In genomic region chr17:86322840-86323239, GRCm38 (mm10) we compare ENCODE assay signal across 24 mouse cellular contexts.
A peak's percentile ranks its signal among the peaks of the same experiment; 100 is the strongest.
DNase-seq lines count a peak whose midpoint lies in the region; ATAC-seq and TF ChIP-seq lines count a peak whose summit lies in the region.
"Had no signal": no experiment of that assay in that cellular context is flagged by ENCODE, and none has a peak within 500 bp of the region (broad histone marks: within the 10 kb centered on the region; RNA-seq: fewer than 3 reads in every experiment).

No protein-coding gene starts in this region.

- H3K27me3 ChIP-seq in MEL (ENCODE audit: control insufficient read depth in 1 of 2, insufficient read depth in 2 of 2, low read length in 2 of 2): no peaks in the 10 kb centered on the region
- H3K27me3 ChIP-seq in splenic B cell, adult 2 months (ENCODE audit: control insufficient read depth, insufficient read depth, low read length, poor library complexity, severe bottlenecking): no peaks in the 10 kb centered on the region
- no peaks in the 10 kb centered on the region for H3K27me3 ChIP-seq in forebrain, embryonic 14.5 days (replicated peaks; ENCODE audit: control insufficient read depth, insufficient read depth, low read length)
- H3K27me3 ChIP-seq: embryonic facial prominence, embryonic 13.5 days; forebrain, embryonic 12.5 days; hindbrain, embryonic 12.5 days; Patski; stomach, embryonic 15.5 days had no signal

- TF ChIP-seq RAD21 in MEL (IDR thresholded peaks at IDR 0.05; ENCODE audit: low read depth, low read length): no peak

- H3K4me1 ChIP-seq in MEL (ENCODE audit: control insufficient read depth in 1 of 2, insufficient read depth in 2 of 2, low read length in 2 of 2): peaks cover 3 to 16% of the 10 kb centered on the region in 2 experiments; a peak in 3 of 4 replicates
- H3K4me1 ChIP-seq in forebrain, embryonic 14.5 days (ENCODE audit: control insufficient read depth, insufficient read depth, low read length): no peaks in the 10 kb centered on the region

- ATAC-seq in hematopoietic stem cell, adult 5-6 weeks (replicated peaks in 1 of 2; ENCODE audit: insufficient read depth in 1 of 2, low FRiP score in 2 of 2, low TSS enrichment in 1 of 2, low read depth in 1 of 2, poor library complexity in 2 of 2, severe bottlenecking in 2 of 2): peak; percentile 14 to 38; a peak in 1 of 4 replicates
- ATAC-seq in forebrain, embryonic 14.5 days: no peak
- ATAC-seq: midbrain, embryonic 16.5 days; Patski had no signal

- no peak for DNase-seq in layer of hippocampus, adult 2 months (ENCODE audit: low spot score in 2 of 2)
- DNase-seq in layer of hippocampus, adult 11-12 months (ENCODE audit: low spot score): no peak
- DNase-seq in MEL (ENCODE audit: low read depth, low spot score): peak; percentile 28
- peak; percentile 48 for DNase-seq in splenic B cell, adult 2 months (ENCODE audit: low read depth, low spot score)
- DNase-seq in ovary, postnatal 36 days (ENCODE audit: low spot score): no peak
- no peak for DNase-seq in forebrain, embryonic 14.5 days (ENCODE audit: low spot score)
- DNase-seq: cerebellum, adult 18-20 months; cerebellum, postnatal 14 days; embryo, embryonic 11 days; gastrocnemius, adult 2 months; kidney, adult 18-20 months; kidney, postnatal 10 days; layer of hippocampus, postnatal 36 days had no signal

- H3K9me3 ChIP-seq in MEL (replicated peaks; ENCODE audit: insufficient read depth, low read length): no peaks in the 10 kb centered on the region
- H3K9me3 ChIP-seq in forebrain, embryonic 14.5 days (replicated peaks; ENCODE audit: control insufficient read depth, low read length): 0 out of 2 replicates have a peak, but pooled peaks cover 2% of the 10 kb centered on the region
- H3K9me3 ChIP-seq: embryonic facial prominence, embryonic 13.5 days; forebrain, embryonic 12.5 days; hindbrain, embryonic 12.5 days; stomach, embryonic 15.5 days had no signal

- no peak overlapping the region for H3K9ac ChIP-seq in MEL (ENCODE audit: control insufficient read depth, low read depth, low read length, poor library complexity, severe bottlenecking)
- H3K9ac ChIP-seq in forebrain, embryonic 14.5 days (ENCODE audit: low read length): no peak overlapping the region
- H3K9ac ChIP-seq: embryonic facial prominence, embryonic 13.5 days; forebrain, embryonic 12.5 days; hindbrain, embryonic 12.5 days; liver, embryonic 14.5 days; lung, embryonic 14.5 days; stomach, embryonic 15.5 days had no signal

- no peak overlapping the region for H3K4me3 ChIP-seq in layer of hippocampus, adult 2 months
- H3K4me3 ChIP-seq in MEL (ENCODE audit: control insufficient read depth in 1 of 2, insufficient read depth in 1 of 2, low read depth in 2 of 2, low read length in 2 of 2): no peak overlapping the region
- H3K4me3 ChIP-seq in forebrain, embryonic 14.5 days (ENCODE audit: low read depth, low read length): no peak overlapping the region
- H3K4me3 ChIP-seq: embryonic facial prominence, embryonic 13.5 days; erythroblast, embryonic 14.5 days; forebrain, embryonic 12.5 days; gastrocnemius, adult 2 months; hindbrain, embryonic 12.5 days; stomach, embryonic 15.5 days had no signal

- H3K4me2 ChIP-seq in forebrain, embryonic 14.5 days (ENCODE audit: low read length): no peak overlapping the region
- H3K4me2 ChIP-seq: embryonic facial prominence, embryonic 13.5 days; forebrain, embryonic 12.5 days; heart, embryonic 11.5 days; hindbrain, embryonic 12.5 days; lung, embryonic 14.5 days; stomach, embryonic 15.5 days had no signal

- peaks cover 0 to 7% of the 10 kb centered on the region in 2 experiments; a peak in 2 of 4 replicates for H3K36me3 ChIP-seq in MEL (ENCODE audit: control insufficient read depth in 1 of 2, insufficient read depth in 2 of 2, low read length in 2 of 2)
- no peaks in the 10 kb centered on the region for H3K36me3 ChIP-seq in splenic B cell, adult 2 months (ENCODE audit: control insufficient read depth, insufficient read depth, low read length, poor library complexity, severe bottlenecking)
- no peaks in the 10 kb centered on the region for H3K36me3 ChIP-seq in forebrain, embryonic 14.5 days (ENCODE audit: control insufficient read depth, insufficient read depth, low read length)
- H3K36me3 ChIP-seq: embryonic facial prominence, embryonic 13.5 days; forebrain, embryonic 12.5 days; hindbrain, embryonic 12.5 days; stomach, embryonic 15.5 days had no signal

- TF ChIP-seq CTCF in layer of hippocampus, adult 2 months (conservative IDR thresholded peaks at IDR 0.05): no peak
- no peak for TF ChIP-seq CTCF in MEL (IDR thresholded peaks at IDR 0.05 in 2 of 3, conservative IDR thresholded peaks at IDR 0.05 in 1 of 3; ENCODE audit: control insufficient read depth in 1 of 3, insufficient read depth in 1 of 3, low read depth in 2 of 3, low read length in 3 of 3, poor library complexity in 1 of 3, severe bottlenecking in 1 of 3)

- no peak for TF ChIP-seq EP300 in MEL (IDR thresholded peaks at IDR 0.05; ENCODE audit: low read depth in 1 of 2, low read length in 2 of 2)

- no peaks in the 10 kb centered on the region for H3K79me2 ChIP-seq in MEL (ENCODE audit: control insufficient read depth, insufficient read depth, low read length, poor library complexity)

- WGBS in forebrain, embryonic 14.5 days: 85% methylated on average over 5 of the region's 5 CpGs

- H3K27ac ChIP-seq in layer of hippocampus, adult 2 months: peak overlapping the region; percentile 36; the same call in 1 of the 2 replicates
- no peak overlapping the region for H3K27ac ChIP-seq in MEL (ENCODE audit: control insufficient read depth, low read depth, low read length)
- no peak overlapping the region for H3K27ac ChIP-seq in forebrain, embryonic 14.5 days (ENCODE audit: low read depth, low read length)
- H3K27ac ChIP-seq: embryonic facial prominence, embryonic 13.5 days; forebrain, embryonic 12.5 days; liver, embryonic 14.5 days; stomach, embryonic 15.5 days had no signal

- no peak for TF ChIP-seq POLR2A in MEL (IDR thresholded peaks at IDR 0.05; ENCODE audit: control insufficient read depth in 1 of 2, insufficient read depth in 1 of 2, low read depth in 1 of 2, low read length in 2 of 2, poor library complexity in 1 of 2)

TF ChIP-seq in MEL, 35 proteins besides CTCF, POLR2A, EP300 and RAD21:
- no peak for TF ChIP-seq JUND (IDR thresholded peaks at IDR 0.05; ENCODE audit: low read depth, low read length)
- TF ChIP-seq MYB (IDR thresholded peaks at IDR 0.05; ENCODE audit: low read depth, low read length): no peak
- no peak for TF ChIP-seq ETS1 (IDR thresholded peaks at IDR 0.05; ENCODE audit: low read depth, low read length)
- no peak for TF ChIP-seq TBP (IDR thresholded peaks at IDR 0.05; ENCODE audit: low read depth, low read length)
- no peak for TF ChIP-seq ELF1 (IDR thresholded peaks at IDR 0.05; ENCODE audit: low read depth, low read length)
- TF ChIP-seq ZKSCAN1 (IDR thresholded peaks at IDR 0.05; ENCODE audit: low read depth, low read length): no peak
- TF ChIP-seq USF1 (IDR thresholded peaks at IDR 0.05; ENCODE audit: low read depth, low read length): no peak
- TF ChIP-seq MYC (IDR thresholded peaks at IDR 0.05; ENCODE audit: low read depth, low read length): no peak
- no peak for TF ChIP-seq NELFE (IDR thresholded peaks at IDR 0.05; ENCODE audit: low read depth, low read length)
- no peak for TF ChIP-seq MAFK (IDR thresholded peaks at IDR 0.05; ENCODE audit: borderline replicate concordance, low read depth, low read length)

Comparison
In these comparisons a context has a peak if more than half of its experiments do, and no peak if none do; other contexts are left out.
1. DNase-seq: peak in MEL (single experiment) and splenic B cell, adult 2 months (single experiment); none in layer of hippocampus, adult 2 months (0 of 2), layer of hippocampus, adult 11-12 months (single experiment), ovary, postnatal 36 days (single experiment) and forebrain, embryonic 14.5 days (single experiment).